Mouse (Mus musculus): ENCODE results near the gene Fyn. TPM values are rescaled to one million over a fixed set of nuclear protein-coding genes. Genes with fewer than 3 reads are reported as not detected.

Gene Fyn
- polyA plus RNA-seq, 1 experiment from 2014 or later: 6.5 TPM

- TF ChIP-seq EP300 (IDR thresholded peaks at IDR 0.05; ENCODE audit: low read depth) (no peak), CTCF (IDR thresholded peaks at IDR 0.05; ENCODE audit: low read depth) (no peak)
- Histone ChIP-seq H3K36me3 (replicated peaks; ENCODE audit: insufficient read depth, low read length) (no peaks in the 10 kb centered on the region), H3K27me3 (ENCODE audit: insufficient read depth, low read length) (no peaks in the 10 kb centered on the region), H3K4me2 (ENCODE audit: low read depth, low read length) (no peak overlapping the region), H3K9me3 (ENCODE audit: low read length) (no peaks in the 10 kb centered on the region), H3K9ac (replicated peaks) (no peak overlapping the region), H3K27ac (ENCODE audit: low read depth) (0 out of 2 replicates have a peak overlapping the region, but pooled peaks have one; percentile 16), H3K4me1 (ENCODE audit: insufficient read depth) (peaks cover 6% of the 10 kb centered on the region), H3K4me3 (ENCODE audit: low read depth, low read length) (no peak overlapping the region)
- DNase-seq (no peak), ATAC-seq (peak; percentile 21)
- 50% methylated on average over 7 of the region's 7 CpGs for WGBS (ENCODE audit: insufficient replicate concordance)
These were observed 49.7 kb downstream of the Fyn start for GRCm38 (mm10) chr10:39418395-39418794.

DNA sequence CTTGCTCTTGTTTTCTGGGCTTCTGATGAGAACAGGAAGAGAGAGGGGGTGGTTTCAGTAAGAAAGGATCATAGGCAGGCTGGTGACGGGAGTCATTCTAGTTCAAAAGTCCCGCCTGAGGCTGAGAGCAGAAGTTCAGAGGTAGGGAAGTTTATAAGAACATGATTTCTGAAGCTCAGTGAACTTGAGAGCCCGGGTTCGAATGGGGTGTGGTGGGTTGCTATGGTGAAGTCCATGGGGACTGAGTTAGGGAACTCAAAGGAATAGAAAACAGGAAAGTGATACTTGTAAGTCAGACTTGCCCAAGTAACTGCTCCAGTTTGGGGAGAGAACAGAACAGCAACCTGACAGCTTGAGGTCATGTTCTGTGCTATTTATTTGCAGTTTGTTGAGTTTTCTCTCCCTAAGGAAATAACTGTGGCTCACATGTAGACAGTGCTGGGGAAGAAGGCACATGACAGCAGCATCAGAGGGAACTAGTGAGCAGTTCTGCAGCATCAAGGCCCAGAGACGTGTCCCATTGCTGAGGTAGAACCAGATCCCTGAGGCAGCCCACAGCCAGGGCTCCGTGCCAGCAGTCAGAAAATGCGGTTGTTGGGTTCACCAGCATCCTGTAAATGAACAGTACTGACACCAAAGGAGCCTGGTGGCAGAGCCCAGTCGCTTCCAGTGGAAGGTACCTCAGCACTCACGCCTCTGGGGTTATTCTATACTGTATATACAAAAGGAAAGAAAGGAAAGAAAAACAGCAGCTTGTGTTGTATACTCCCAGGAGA, 52.4 kb downstream of the Fyn start:
- TF ChIP-seq CTCF (IDR thresholded peaks at IDR 0.05; ENCODE audit: low read depth) (no peak), EP300 (IDR thresholded peaks at IDR 0.05; ENCODE audit: low read depth) (no peak)
- H3K9ac ChIP-seq (replicated peaks): no peak overlapping the region
- peak overlapping the region; percentile 22; the same call in 1 of the 2 replicates for H3K27ac ChIP-seq (ENCODE audit: low read depth)
- no peaks in the 10 kb centered on the region for H3K27me3 ChIP-seq (ENCODE audit: insufficient read depth, low read length)
- 56% methylated on average over 9 of the region's 9 CpGs for WGBS (ENCODE audit: insufficient replicate concordance)
- no peaks in the 10 kb centered on the region for H3K36me3 ChIP-seq (replicated peaks; ENCODE audit: insufficient read depth, low read length)
- peaks cover 6% of the 10 kb centered on the region; the same call in 1 of the 2 replicates for H3K4me1 ChIP-seq (ENCODE audit: insufficient read depth)
- ATAC-seq (peak; percentile 36), DNase-seq (no peak)
- H3K4me3 ChIP-seq (ENCODE audit: low read depth, low read length): no peak overlapping the region
- no peak overlapping the region for H3K4me2 ChIP-seq (ENCODE audit: low read depth, low read length)
- H3K9me3 ChIP-seq (ENCODE audit: low read length): no peaks in the 10 kb centered on the region

GRCm38 (mm10) chr10:39421772-39422171, 53.1 kb downstream of the Fyn start:
- Histone ChIP-seq H3K9me3 (ENCODE audit: low read length) (no peaks in the 10 kb centered on the region), H3K4me1 (ENCODE audit: insufficient read depth) (peaks cover 6% of the 10 kb centered on the region; the same call in 1 of the 2 replicates), H3K27me3 (ENCODE audit: insufficient read depth, low read length) (no peaks in the 10 kb centered on the region), H3K9ac (replicated peaks) (no peak overlapping the region), H3K4me2 (ENCODE audit: low read depth, low read length) (no peak overlapping the region), H3K27ac (ENCODE audit: low read depth) (no peak overlapping the region), H3K36me3 (replicated peaks; ENCODE audit: insufficient read depth, low read length) (no peaks in the 10 kb centered on the region), H3K4me3 (ENCODE audit: low read depth, low read length) (no peak overlapping the region)
- DNase-seq (no peak), ATAC-seq (no peak)
- TF ChIP-seq EP300 (IDR thresholded peaks at IDR 0.05; ENCODE audit: low read depth) (no peak), CTCF (IDR thresholded peaks at IDR 0.05; ENCODE audit: low read depth) (no peak)
- WGBS (ENCODE audit: insufficient replicate concordance): 82% methylated on average over 9 of the region's 9 CpGs

- 84% methylated on average over 3 of the region's 3 CpGs for WGBS (ENCODE audit: insufficient replicate concordance)
- Histone ChIP-seq H3K4me2 (ENCODE audit: low read depth, low read length) (no peak overlapping the region), H3K9me3 (ENCODE audit: low read length) (no peaks in the 10 kb centered on the region), H3K27me3 (ENCODE audit: insufficient read depth, low read length) (no peaks in the 10 kb centered on the region), H3K9ac (replicated peaks) (no peak overlapping the region), H3K27ac (ENCODE audit: low read depth) (no peak overlapping the region), H3K4me1 (ENCODE audit: insufficient read depth) (0 out of 2 replicates have a peak, but pooled peaks cover 2% of the 10 kb centered on the region), H3K36me3 (replicated peaks; ENCODE audit: insufficient read depth, low read length) (no peaks in the 10 kb centered on the region), H3K4me3 (ENCODE audit: low read depth, low read length) (no peak overlapping the region)
- DNase-seq (no peak), ATAC-seq (no peak)
- TF ChIP-seq CTCF (IDR thresholded peaks at IDR 0.05; ENCODE audit: low read depth) (no peak), EP300 (IDR thresholded peaks at IDR 0.05; ENCODE audit: low read depth) (no peak)
These were observed 56.0 kb downstream of the Fyn start for GRCm38 (mm10) chr10:39424643-39425042.

GRCm38 (mm10) chr10:39426033-39426432, 57.4 kb downstream of the Fyn start:
- H3K4me2 ChIP-seq (ENCODE audit: low read depth, low read length): no peak overlapping the region
- no peak overlapping the region for H3K9ac ChIP-seq (replicated peaks)
- no peak for DNase-seq
- H3K36me3 ChIP-seq (replicated peaks; ENCODE audit: insufficient read depth, low read length): no peaks in the 10 kb centered on the region
- no peak overlapping the region for H3K4me3 ChIP-seq (ENCODE audit: low read depth, low read length)
- H3K9me3 ChIP-seq (ENCODE audit: low read length): no peaks in the 10 kb centered on the region
- no peak for TF ChIP-seq CTCF (IDR thresholded peaks at IDR 0.05; ENCODE audit: low read depth)
- TF ChIP-seq EP300 (IDR thresholded peaks at IDR 0.05; ENCODE audit: low read depth): no peak
- H3K27me3 ChIP-seq (ENCODE audit: insufficient read depth, low read length): no peaks in the 10 kb centered on the region
- no peaks in the 10 kb centered on the region for H3K4me1 ChIP-seq (ENCODE audit: insufficient read depth)
- no peak for ATAC-seq
- WGBS (ENCODE audit: insufficient replicate concordance): 69% methylated on average over 3 of the region's 3 CpGs
- H3K27ac ChIP-seq (ENCODE audit: low read depth): no peak overlapping the region

- no peaks in the 10 kb centered on the region for H3K4me1 ChIP-seq (ENCODE audit: insufficient read depth)
- no peaks in the 10 kb centered on the region for H3K9me3 ChIP-seq (ENCODE audit: low read length)
- H3K4me3 ChIP-seq (ENCODE audit: low read depth, low read length): no peak overlapping the region
- H3K27me3 ChIP-seq (ENCODE audit: insufficient read depth, low read length): no peaks in the 10 kb centered on the region
- no peak overlapping the region for H3K27ac ChIP-seq (ENCODE audit: low read depth)
- ATAC-seq (no peak), DNase-seq (no peak)
- 62% methylated on average over 5 of the region's 5 CpGs for WGBS (ENCODE audit: insufficient replicate concordance)
- TF ChIP-seq CTCF (IDR thresholded peaks at IDR 0.05; ENCODE audit: low read depth): no peak
- no peak overlapping the region for H3K9ac ChIP-seq (replicated peaks)
- H3K4me2 ChIP-seq (ENCODE audit: low read depth, low read length): no peak overlapping the region
- no peaks in the 10 kb centered on the region for H3K36me3 ChIP-seq (replicated peaks; ENCODE audit: insufficient read depth, low read length)
These were observed 58.3 kb downstream of the Fyn start for GRCm38 (mm10) chr10:39426833-39427490.

All from liver, postnatal 0 days (tissue).